Mouse (Mus musculus) CH12.LX (cell line): ENCODE measurements around the gene Fndc7.

Source experiments
- CHD1 ChIP-seq: IDR thresholded peaks from 2 replicates; pipeline ENCODE4 v1.6.1; 2012; ENCODE audit warnings: low read depth, low read length, improper control_type of control experiment, inconsistent platforms
- CTCF ChIP-seq, 2 experiments: IDR thresholded peaks in 1 of 2; conservative IDR thresholded peaks in 1 of 2; 2 replicates each; pipeline ENCODE4 v1.5.1; 2011 to 2012; ENCODE audit warnings: low read depth in 2 of 2, low read length in 2 of 2, improper control_type of control experiment in 1 of 2, inconsistent platforms in 1 of 2, mild to moderate bottlenecking in 1 of 2, moderate library complexity in 1 of 2
- JUND ChIP-seq: conservative IDR thresholded peaks from 2 replicates; pipeline ENCODE4 v1.6.1; 2011; ENCODE audit warnings: low read depth, low read length, improper control_type of control experiment
- RAD21 ChIP-seq: IDR thresholded peaks from 2 replicates; pipeline ENCODE4 v1.6.1; 2011; ENCODE audit warnings: low read depth, mild to moderate bottlenecking, low read length, improper control_type of control experiment, moderate library complexity

- TF ChIP-seq JUND = no peak
- TF ChIP-seq CTCF (conservative IDR thresholded peaks at IDR 0.05 in 1 of 2, IDR thresholded peaks at IDR 0.05 in 1 of 2; ENCODE audit: low read depth in 2 of 2, low read length in 2 of 2) = no peak
- no peak for TF ChIP-seq RAD21
- TF ChIP-seq CHD1 = no peak
Measured at GRCm38 (mm10) chr3:108805622-108806021, 84.2 kb downstream of the Fndc7 start.
